Mouse (Mus musculus) 3T3-L1 (cell line): ENCODE measurements at regions not wholly inside any gene's neighbourhood (a gene's known extent, or its start where the extent isn't known, plus 50 kb on each side); places are given as distances from the start of the nearest gene placed in this dataset.
A peak's percentile ranks its signal among the peaks of the same experiment; 100 is the strongest.

Source experiments
- DNase-seq: peaks from one replicate; pipeline ENCODE4 v3.0.0-alpha.2; 2015; ENCODE audit warnings: low read depth, low spot score

- no peak for DNase-seq
Observed at GRCm38 (mm10) chr3:137100627-137101404, 240.1 kb upstream of the Emcn start.

DNA sequence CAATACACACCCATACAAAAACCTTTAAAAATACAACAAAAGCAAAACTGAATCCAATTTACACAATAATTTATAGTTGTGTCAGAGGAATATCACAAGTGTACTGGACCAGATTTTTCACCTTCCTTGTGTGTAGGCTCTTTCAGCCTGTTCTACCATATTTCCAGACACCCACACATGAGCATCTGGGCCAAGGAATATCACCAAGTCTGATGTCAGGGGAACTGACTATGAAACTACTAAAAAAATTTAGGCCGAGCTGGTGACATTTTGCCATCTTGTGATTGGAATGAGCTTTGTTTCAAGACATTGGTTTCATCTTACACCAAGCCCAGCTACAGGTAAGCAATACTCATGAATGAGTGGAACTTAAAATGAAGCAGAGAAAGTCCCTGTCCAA, 234.9 kb upstream of the Emcn start:
- DNase-seq: no peak

- no peak for DNase-seq
Observed at GRCm38 (mm10) chr3:137108197-137108596, 232.7 kb upstream of the Emcn start.

- no peak for DNase-seq
Observed at GRCm38 (mm10) chr3:137109786-137110185, 231.1 kb upstream of the Emcn start.

DNA sequence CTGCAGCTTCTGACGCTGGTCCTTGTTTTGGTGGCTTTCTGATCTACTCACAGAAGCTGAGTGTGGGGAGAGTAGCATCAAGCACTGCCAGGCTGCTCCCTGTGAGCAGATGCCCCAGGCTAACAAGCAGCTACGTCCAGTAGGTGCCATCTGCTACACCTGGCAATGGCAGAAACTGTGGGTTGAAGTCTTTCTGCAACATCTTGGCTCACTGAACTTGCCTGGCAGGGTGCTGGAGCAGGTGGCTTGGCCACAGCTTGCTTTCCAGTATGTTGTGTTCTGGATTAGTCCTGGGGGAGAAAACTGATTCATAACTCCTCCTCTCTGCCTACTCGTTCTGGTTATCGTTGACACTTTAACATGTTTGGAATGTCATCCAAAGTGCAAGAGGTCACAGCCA, 230.4 kb upstream of the Emcn start:
- peak; percentile 6 for DNase-seq

DNA sequence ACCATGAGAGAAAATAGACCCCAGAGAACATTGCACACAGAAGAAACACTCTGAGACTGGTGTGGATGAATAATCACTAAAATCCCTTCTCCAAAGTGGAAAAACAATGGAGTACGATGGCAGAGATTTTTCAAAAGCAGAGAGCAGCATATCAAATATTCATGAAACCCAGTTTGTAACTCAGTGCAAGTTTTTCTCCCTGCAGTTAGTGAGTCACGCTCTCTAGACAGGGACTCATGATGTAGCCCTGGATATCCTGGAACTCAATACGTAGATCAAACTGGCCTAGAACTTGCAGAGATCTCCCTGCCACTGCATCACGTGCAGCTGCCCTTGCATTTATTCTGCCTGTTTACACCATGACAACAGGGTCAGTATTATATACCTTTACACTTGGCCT, 210.9 kb upstream of the Emcn start:
- no peak for DNase-seq

DNA sequence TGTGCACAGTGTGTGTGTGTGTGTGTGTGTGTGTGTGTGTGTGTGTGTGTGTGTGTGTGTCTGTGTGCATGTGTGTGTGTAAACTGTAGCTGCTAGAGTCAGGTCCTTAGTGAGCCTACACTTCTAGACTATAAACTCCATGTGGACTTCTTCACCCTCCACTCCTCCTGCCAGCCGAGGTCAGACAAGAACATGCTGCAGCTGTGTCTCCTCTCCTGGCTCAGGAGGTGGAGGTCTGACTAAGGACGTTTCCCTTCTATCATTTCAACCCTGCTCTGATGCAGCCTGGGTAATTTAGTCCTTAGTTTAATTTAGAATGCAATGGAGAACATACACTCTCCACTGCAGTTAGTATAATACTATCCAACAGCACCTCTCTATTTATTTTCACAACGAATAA, 198.8 kb upstream of the Emcn start:
- no peak for DNase-seq

DNA sequence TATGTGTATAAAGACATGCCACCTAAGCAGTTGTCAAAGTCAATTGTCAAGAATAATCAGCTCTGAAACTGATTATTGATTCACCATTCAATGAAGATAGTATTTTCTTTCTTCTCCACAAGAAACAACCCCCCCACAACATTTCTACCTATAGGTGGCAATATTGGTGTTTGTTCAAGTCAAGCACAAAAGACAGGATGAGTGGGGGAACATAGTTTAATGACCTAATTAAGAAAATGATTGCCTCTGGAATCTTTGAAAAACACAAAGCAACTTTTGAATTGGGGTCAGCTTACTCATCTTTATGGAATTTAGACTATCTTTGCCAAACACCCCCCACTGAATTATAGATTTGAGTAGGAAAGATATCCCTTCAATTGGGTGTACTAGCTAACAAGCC, 194.8 kb upstream of the Emcn start:
- peak; percentile 43 for DNase-seq

GRCm38 (mm10) chr3:137147405-137147804, 193.5 kb upstream of the Emcn start:
- DNase-seq: no peak

DNA sequence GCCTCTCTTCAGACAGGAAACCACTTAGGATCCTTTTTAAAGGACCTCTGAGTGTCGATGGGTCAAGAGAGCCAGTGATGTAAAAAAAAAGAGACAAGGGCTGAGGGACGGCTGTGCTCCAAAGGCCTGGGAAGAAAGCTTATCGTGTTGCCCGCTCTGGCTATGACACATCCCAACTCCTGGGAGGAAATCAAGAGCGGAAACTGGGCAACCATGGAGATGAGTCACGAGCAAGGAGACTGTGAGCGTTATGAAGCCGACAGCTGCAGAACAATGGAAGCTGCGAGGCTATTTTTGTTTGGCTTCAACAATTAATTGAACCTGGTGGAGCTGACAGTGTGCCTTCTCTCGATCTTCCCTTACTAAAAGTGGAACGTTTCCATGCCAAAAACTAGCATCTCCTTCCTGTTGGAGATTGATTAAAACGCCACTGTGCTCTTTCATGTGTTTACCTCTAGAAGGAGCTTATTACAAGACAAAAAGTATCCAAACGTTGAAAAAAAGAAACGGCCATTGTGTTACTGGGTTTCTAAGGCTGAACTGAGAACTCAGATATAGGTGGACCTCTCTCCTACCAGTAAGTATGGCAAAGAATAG, 190.4 kb upstream of the Emcn start:
- DNase-seq: peak; percentile 97

- DNase-seq: peak; percentile 83
Observed at GRCm38 (mm10) chr3:137151431-137151830, 189.4 kb upstream of the Emcn start.

DNA sequence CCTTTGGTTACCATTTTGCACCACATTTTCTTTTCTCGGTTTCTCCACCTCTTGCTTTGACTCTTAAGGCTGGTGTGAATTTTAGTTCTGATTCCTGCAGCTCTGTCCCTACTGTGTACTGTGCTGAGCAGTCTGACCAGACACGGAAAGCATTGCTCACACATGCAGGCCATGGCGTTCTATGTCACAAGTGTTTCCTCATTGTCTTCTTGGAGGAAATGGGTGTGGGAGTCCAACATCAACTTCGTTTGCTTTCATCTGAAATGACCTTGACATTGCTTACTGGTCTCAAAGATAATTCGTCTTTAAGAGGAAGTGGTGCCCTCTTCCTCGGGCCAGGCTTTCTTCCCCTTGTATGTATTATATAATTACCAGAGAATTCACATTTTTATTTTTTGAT, 187.6 kb upstream of the Emcn start:
- DNase-seq: no peak

DNA sequence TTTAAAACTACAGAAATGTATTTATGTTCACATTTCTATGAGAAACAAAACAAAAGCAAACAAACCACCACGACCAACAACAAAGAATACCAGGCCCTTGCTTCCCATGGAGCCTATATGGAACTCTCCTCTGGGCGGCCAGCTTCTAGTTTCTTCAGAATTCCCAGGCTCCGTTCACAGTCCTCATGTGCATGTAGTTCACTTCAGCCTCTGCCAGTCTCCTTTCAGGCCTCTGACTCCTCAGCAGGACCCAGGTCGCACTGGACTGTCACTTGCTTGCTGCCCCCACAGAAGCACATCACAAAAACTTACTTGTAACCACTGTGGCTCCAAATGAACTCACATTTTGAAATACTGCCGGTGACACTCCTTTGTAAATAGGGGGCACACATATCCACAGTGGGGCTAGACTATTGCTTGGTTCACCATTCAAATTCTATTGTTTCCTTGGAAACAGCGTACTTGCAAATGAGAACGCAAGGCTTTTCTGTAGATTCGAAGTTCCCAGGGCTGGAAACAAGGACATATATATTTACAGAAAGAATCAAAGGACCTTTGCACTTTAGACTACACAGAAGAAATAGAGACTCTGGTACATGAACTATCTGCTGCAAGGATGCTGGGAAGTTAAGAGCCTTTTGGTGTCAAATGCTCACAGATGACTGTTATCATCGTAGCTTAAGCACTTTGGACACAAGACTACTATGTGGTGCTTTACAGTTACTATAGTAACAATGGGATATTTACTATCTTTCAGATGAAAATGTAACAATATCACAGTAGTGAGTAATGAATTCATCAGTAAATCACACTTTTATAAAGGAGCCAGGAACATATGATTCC, 186.4 kb upstream of the Emcn start:
- no peak for DNase-seq

GRCm38 (mm10) chr3:137155043-137155404, 185.8 kb upstream of the Emcn start:
- DNase-seq: no peak

- no peak for DNase-seq
Observed at GRCm38 (mm10) chr3:137156250-137156975, 184.5 kb upstream of the Emcn start.

DNA sequence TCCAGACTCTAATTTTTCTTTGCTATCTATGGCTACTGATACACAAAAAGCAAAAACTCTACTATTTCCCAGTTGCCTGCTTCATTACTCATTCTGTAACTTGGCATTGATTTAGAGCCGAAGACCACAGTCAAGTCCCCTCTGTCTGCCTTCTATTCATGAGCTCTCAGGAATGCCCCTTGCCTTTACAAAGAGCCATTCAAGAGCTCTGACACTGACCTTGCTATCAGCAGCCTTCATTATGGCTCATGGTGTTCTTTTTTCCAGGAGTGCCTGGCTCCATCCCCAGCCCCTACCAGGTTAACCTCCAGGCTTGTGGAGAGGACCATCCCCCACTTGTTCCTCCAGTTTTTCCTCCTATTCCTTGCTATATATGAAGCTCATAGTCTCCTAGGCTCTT, 151.8 kb upstream of the Emcn start:
- no peak for DNase-seq

DNA sequence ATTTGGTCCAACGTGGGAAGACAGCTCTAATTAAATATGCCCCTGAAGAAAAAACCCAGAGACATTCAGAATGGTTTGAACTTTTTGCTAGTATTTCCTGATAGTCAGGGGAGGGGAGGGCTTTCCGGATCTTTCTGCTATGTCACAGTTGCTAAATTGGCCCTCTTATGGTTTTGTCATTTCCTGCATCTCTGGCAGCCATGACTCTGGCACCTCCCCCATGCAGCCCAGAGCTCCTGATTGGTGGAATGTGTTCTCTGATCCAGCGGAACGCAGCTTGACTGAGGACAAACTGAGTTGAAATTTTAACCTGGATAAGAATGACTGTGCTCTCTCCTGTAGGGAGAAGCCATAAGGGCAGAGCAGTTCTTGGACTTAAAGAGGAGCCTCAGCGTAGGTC, 150.4 kb upstream of the Emcn start:
- no peak for DNase-seq

DNA sequence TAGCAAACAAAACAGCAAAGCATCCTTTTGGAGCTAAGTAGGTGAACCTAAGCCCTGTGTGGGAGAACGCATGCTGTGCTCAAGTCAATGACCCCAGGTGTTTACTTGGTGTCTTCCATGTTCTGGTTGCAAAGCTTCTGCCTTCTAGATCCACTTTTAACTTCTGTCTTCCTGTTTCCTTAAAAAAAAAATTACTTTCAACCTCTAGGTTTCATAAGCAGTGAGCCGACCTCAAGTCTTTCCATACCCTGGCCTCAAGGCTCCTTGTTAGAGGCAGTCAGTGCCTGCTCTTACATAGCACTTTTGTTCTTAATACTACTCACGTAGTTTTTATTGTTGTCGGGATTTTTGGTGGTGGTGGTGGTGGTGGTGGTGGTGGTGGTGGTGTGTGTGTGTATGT, 149.9 kb upstream of the Emcn start:
- no peak for DNase-seq

- no peak for DNase-seq
Observed at GRCm38 (mm10) chr3:137193873-137194272, 147.0 kb upstream of the Emcn start.

DNA sequence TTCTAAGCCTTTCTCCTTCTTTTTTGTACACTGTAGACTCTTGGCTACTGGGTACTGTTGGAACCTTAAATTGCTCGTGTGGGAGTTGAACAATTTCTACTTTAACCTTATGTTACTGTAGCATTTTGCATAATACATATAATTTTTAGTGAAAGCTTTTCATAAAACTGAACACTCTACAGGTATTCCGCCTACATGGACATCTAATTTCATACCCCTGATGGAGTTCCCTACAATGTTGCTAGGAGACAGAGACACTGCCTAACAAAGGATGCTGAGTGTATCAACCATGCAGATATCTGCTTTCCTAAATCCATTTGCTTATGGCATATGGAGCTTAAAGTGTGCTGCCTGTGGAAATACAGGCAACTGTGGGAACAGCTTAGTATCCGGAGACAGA, 129.2 kb upstream of the Emcn start:
- no peak for DNase-seq

DNA sequence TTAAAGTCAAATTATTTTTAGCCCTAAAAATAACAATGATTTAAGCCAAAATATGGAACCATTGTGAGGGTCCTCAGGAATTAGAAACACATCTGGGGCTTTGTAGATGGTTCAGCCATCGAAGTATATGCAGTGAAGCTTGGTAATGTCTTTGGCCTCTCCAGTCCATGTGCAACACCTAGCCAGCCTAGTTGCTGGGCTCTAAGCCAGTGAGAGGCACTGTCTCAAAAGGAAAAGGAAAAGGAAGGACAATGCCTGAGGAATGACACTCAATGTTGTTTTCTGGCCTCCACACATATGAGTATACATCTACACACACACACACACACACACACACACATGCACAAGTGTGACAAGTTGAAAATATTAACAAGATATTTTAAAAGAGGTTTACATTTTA, 124.8 kb upstream of the Emcn start:
- no peak for DNase-seq

DNA sequence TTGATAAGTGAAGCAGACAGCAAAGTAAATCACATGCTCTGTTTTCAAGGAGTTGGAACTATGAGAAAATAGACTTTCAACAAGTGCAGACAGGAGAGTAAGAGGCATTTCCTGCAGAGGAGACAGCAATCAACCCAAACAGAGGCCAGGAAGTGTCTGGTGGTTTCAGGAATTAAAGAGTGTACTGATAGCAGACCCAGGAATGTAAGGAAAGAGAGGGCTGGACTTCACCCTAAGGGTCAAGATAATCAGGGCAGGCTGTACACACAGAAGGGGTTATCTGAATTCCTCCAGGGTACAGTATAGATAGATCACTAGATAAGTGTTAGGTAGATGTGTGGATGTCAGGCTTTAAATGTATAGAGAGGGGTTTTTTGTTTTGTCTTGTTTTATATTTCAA, 123.6 kb upstream of the Emcn start:
- no peak for DNase-seq
